In genomic region chr13:67500908-67501307, GRCm38 (mm10) we compare ENCODE assay signal across 12 mouse cellular contexts. TPM values are rescaled to one million over a fixed set of nuclear protein-coding genes. Genes with fewer than 3 reads are reported as not detected.
DNase-seq lines count a peak whose midpoint lies in the region; ATAC-seq and TF ChIP-seq lines count a peak whose summit lies in the region.
"Had no signal": no experiment of that assay in that cellular context is flagged by ENCODE, and none has a peak within 500 bp of the region (broad histone marks: within the 10 kb centered on the region; RNA-seq: fewer than 3 reads in every experiment).

No protein-coding gene starts in this region.

- peaks cover 8% of the 10 kb centered on the region for H3K4me1 ChIP-seq in heart, embryonic 13.5 days
- H3K4me1 ChIP-seq in megakaryocyte, embryonic 14.5 days = peaks cover 24% of the 10 kb centered on the region
- peaks cover 8% of the 10 kb centered on the region for H3K4me1 ChIP-seq in hindbrain, postnatal 0 days (ENCODE audit: insufficient read depth, low read length)
- peaks cover 6% of the 10 kb centered on the region for H3K4me1 ChIP-seq in neural tube, embryonic 14.5 days (ENCODE audit: control insufficient read depth, insufficient read depth, low read length)

- whole genome bisulfite sequencing in heart, embryonic 13.5 days = 74% methylated on average over 1 of the region's 1 CpGs
- 83% methylated on average over 1 of the region's 1 CpGs for WGBS in hindbrain, postnatal 0 days
- 73% methylated on average over 1 of the region's 1 CpGs for WGBS in neural tube, embryonic 14.5 days

- intact Hi-C loops in heart, postnatal 25 days (cut with DNase I) = loop anchor here (1.0 kb wide), 1 partner anchor 23 kb away; no protein-coding TSS in a partner anchor

- peak overlapping the region; percentile 77 for H3K4me2 ChIP-seq in heart, embryonic 13.5 days
- peak overlapping the region; percentile 90; the same call in 1 of the 2 replicates for H3K4me2 ChIP-seq in hindbrain, postnatal 0 days (ENCODE audit: low read depth, low read length)
- peak overlapping the region; percentile 77; the same call in 1 of the 2 replicates for H3K4me2 ChIP-seq in neural tube, embryonic 14.5 days (ENCODE audit: low read depth, low read length)

- ATAC-seq in heart, embryonic 13.5 days (ENCODE audit: extremely low read depth, insufficient number of reproducible peaks, low FRiP score, low TSS enrichment) = no peak
- no peak for ATAC-seq in megakaryocyte, adult 5-6 weeks (ENCODE audit: poor library complexity, severe bottlenecking)
- ATAC-seq in hindbrain, postnatal 0 days = 0 out of 2 replicates have a peak, but pooled peaks have one; percentile 11
- peak; percentile 11; the same call in 1 of the 2 replicates for ATAC-seq in neural tube, embryonic 14.5 days (ENCODE audit: low read depth)

- peaks cover 10% of the 10 kb centered on the region for H3K36me3 ChIP-seq in heart, embryonic 13.5 days
- H3K36me3 ChIP-seq in megakaryocyte, embryonic 14.5 days (replicated peaks; ENCODE audit: low read length) = peaks cover 12% of the 10 kb centered on the region
- no peaks in the 10 kb centered on the region for H3K36me3 ChIP-seq in hindbrain, postnatal 0 days (ENCODE audit: insufficient read depth, low read length)
- no peaks in the 10 kb centered on the region for H3K36me3 ChIP-seq in neural tube, embryonic 14.5 days (ENCODE audit: control insufficient read depth, insufficient read depth, low read length)

- H3K9me3 ChIP-seq in heart, embryonic 13.5 days = no peaks in the 10 kb centered on the region
- H3K9me3 ChIP-seq in megakaryocyte, embryonic 14.5 days = no peaks in the 10 kb centered on the region
- no peaks in the 10 kb centered on the region for H3K9me3 ChIP-seq in hindbrain, postnatal 0 days (ENCODE audit: low read length)
- H3K9me3 ChIP-seq in neural tube, embryonic 14.5 days (ENCODE audit: control insufficient read depth, low read length) = no peaks in the 10 kb centered on the region

- no peak overlapping the region for H3K27ac ChIP-seq in heart, embryonic 13.5 days (replicated peaks)
- no peak overlapping the region for H3K27ac ChIP-seq in hindbrain, postnatal 0 days
- no peak overlapping the region for H3K27ac ChIP-seq in neural tube, embryonic 14.5 days (ENCODE audit: low read depth, low read length)

- H3K9ac ChIP-seq in heart, embryonic 13.5 days = no peak overlapping the region
- H3K9ac ChIP-seq in hindbrain, postnatal 0 days (replicated peaks; ENCODE audit: low read length) = no peak overlapping the region
- H3K9ac ChIP-seq in neural tube, embryonic 14.5 days (replicated peaks; ENCODE audit: low read depth, low read length) = no peak overlapping the region

- H3K4me3 ChIP-seq in heart, embryonic 13.5 days = peak overlapping the region; percentile 89; the same call in 1 of the 2 replicates
- peak overlapping the region; percentile 91 for H3K4me3 ChIP-seq in megakaryocyte, embryonic 14.5 days (replicated peaks)
- peak overlapping the region; percentile 78; the same call in 1 of the 2 replicates for H3K4me3 ChIP-seq in hindbrain, postnatal 0 days (ENCODE audit: low read length)
- no peak overlapping the region for H3K4me3 ChIP-seq in neural tube, embryonic 14.5 days (ENCODE audit: low read depth, low read length)

- no peak for DNase-seq in heart, postnatal 25 days (ENCODE audit: low spot score)
- no peak for DNase-seq in hindbrain, postnatal 0 days (ENCODE audit: low spot score)
- no peak for DNase-seq in adrenal gland, postnatal 25 days
- DNase-seq in right cerebral cortex, postnatal 36 days (ENCODE audit: low spot score in 2 of 2) = no peak

- 0 out of 2 replicates have a peak, but pooled peaks cover 3% of the 10 kb centered on the region for H3K27me3 ChIP-seq in heart, embryonic 13.5 days (replicated peaks)
- no peaks in the 10 kb centered on the region for H3K27me3 ChIP-seq in megakaryocyte, embryonic 14.5 days (replicated peaks)
- no peaks in the 10 kb centered on the region for H3K27me3 ChIP-seq in hindbrain, postnatal 0 days (ENCODE audit: insufficient read depth, low read length)
- H3K27me3 ChIP-seq in neural tube, embryonic 14.5 days (ENCODE audit: control insufficient read depth, insufficient read depth, low read length) = no peaks in the 10 kb centered on the region

- no peak for TF ChIP-seq CTCF in hindbrain, postnatal 0 days (IDR thresholded peaks at IDR 0.05; ENCODE audit: low read depth)

RNA-seq across cellular contexts. Expression of gene Zfp58, which starts 0.6 kb away (rescaled TPM):
- 8.1 and 8.6 TPM in 2 replicates for polyA plus RNA-seq in heart, embryonic 13.5 days (2015; fragmentation: Nextera tagmentation; extraction: Ambion mirVana)
- total RNA-seq in heart, postnatal 25 days (2021) = 1 to 10 TPM; 3.8 to 4.6 TPM
- polyA plus RNA-seq in megakaryocyte, embryonic 14.5 days (2012; ENCODE audit: insufficient read depth, low replicate concordance) = not detected in 2 replicates
- total RNA-seq in megakaryocyte, adult 5-6 weeks (2015) = 6.5 and 8.7 TPM in 2 replicates
- total RNA-seq in megakaryocyte, adult 5-6 weeks (2017) = 7.2 and 11.0 TPM in 2 replicates
- 3.0 and 3.6 TPM in 2 replicates for total RNA-seq in hindbrain, postnatal 0 days (2014; rRNA removed)
- 3.7 and 4.4 TPM in 2 replicates for polyA plus RNA-seq in hindbrain, postnatal 0 days (2015; fragmentation: Nextera tagmentation; extraction: Ambion mirVana)
- polyA plus RNA-seq in neural tube, embryonic 14.5 days (2014; fragmentation: Nextera tagmentation; extraction: Ambion mirVana) = 11.0 and 12.6 TPM in 2 replicates
- 7.6 and 8.1 TPM in 2 replicates for total RNA-seq in adrenal gland, postnatal 25 days (2021)

RNA-seq across cellular contexts. Expression of gene Zfp874b, which starts 16.9 kb away (rescaled TPM):
- polyA plus RNA-seq in heart, embryonic 13.5 days (2015; fragmentation: Nextera tagmentation; extraction: Ambion mirVana) = 1.8 and 2.4 TPM in 2 replicates
- 10 to 100 TPM; 17.0 to 19.5 TPM for total RNA-seq in heart, postnatal 25 days (2021)
- not detected in 2 replicates for polyA plus RNA-seq in megakaryocyte, embryonic 14.5 days (2012; ENCODE audit: insufficient read depth, low replicate concordance)
- total RNA-seq in megakaryocyte, adult 5-6 weeks (2015) = 8.5 and 12.3 TPM in 2 replicates
- 7.5 and 9.0 TPM in 2 replicates for total RNA-seq in megakaryocyte, adult 5-6 weeks (2017)
- 9.7 and 12.7 TPM in 2 replicates for total RNA-seq in hindbrain, postnatal 0 days (2014; rRNA removed)
- polyA plus RNA-seq in hindbrain, postnatal 0 days (2015; fragmentation: Nextera tagmentation; extraction: Ambion mirVana) = 2.0 and 2.4 TPM in 2 replicates
- polyA plus RNA-seq in neural tube, embryonic 14.5 days (2014; fragmentation: Nextera tagmentation; extraction: Ambion mirVana) = 2.7 and 3.5 TPM in 2 replicates
- total RNA-seq in adrenal gland, postnatal 25 days (2021) = 15.9 and 18.7 TPM in 2 replicates

RNA-seq across cellular contexts. Expression of gene Gm26965, which starts 25.0 kb away (rescaled TPM):
- not detected in 2 replicates for polyA plus RNA-seq in heart, embryonic 13.5 days (2015; fragmentation: Nextera tagmentation; extraction: Ambion mirVana)
- total RNA-seq in heart, postnatal 25 days (2021) = not detected
- not detected in 2 replicates for polyA plus RNA-seq in megakaryocyte, embryonic 14.5 days (2012; ENCODE audit: insufficient read depth, low replicate concordance)
- 3.0 TPM in 1 of 2 replicates, not detected in the other for total RNA-seq in megakaryocyte, adult 5-6 weeks (2015)
- not detected in 2 replicates for total RNA-seq in megakaryocyte, adult 5-6 weeks (2017)
- total RNA-seq in hindbrain, postnatal 0 days (2014; rRNA removed) = not detected in 2 replicates
- 0.45 TPM in 1 of 2 replicates, not detected in the other for polyA plus RNA-seq in hindbrain, postnatal 0 days (2015; fragmentation: Nextera tagmentation; extraction: Ambion mirVana)
- polyA plus RNA-seq in neural tube, embryonic 14.5 days (2014; fragmentation: Nextera tagmentation; extraction: Ambion mirVana) = not detected in 2 replicates
- not detected in 2 replicates for total RNA-seq in adrenal gland, postnatal 25 days (2021)
- total RNA-seq: adrenal gland, postnatal 10 days; gastrocnemius, adult 18-20 months; heart, postnatal 4 days had no signal
- polyA plus RNA-seq: embryonic facial prominence, embryonic 11.5 days had no signal

RNA-seq across cellular contexts. Expression of gene Zfp87, which starts 25.1 kb away (rescaled TPM):
- polyA plus RNA-seq in heart, embryonic 13.5 days (2015; fragmentation: Nextera tagmentation; extraction: Ambion mirVana) = 13.3 and 15.4 TPM in 2 replicates
- total RNA-seq in heart, postnatal 25 days (2021) = 10 to 100 TPM in 1 of 2 experiments, 1 to 10 TPM in 1; 5.9 to 11.1 TPM
- polyA plus RNA-seq in megakaryocyte, embryonic 14.5 days (2012; ENCODE audit: insufficient read depth, low replicate concordance) = 0.17 TPM in 1 of 2 replicates, not detected in the other
- 26.3 and 38.3 TPM in 2 replicates for total RNA-seq in megakaryocyte, adult 5-6 weeks (2015)
- total RNA-seq in megakaryocyte, adult 5-6 weeks (2017) = 21.2 and 23.2 TPM in 2 replicates
- 22.8 and 23.4 TPM in 2 replicates for total RNA-seq in hindbrain, postnatal 0 days (2014; rRNA removed)
- polyA plus RNA-seq in hindbrain, postnatal 0 days (2015; fragmentation: Nextera tagmentation; extraction: Ambion mirVana) = 27.0 and 33.3 TPM in 2 replicates
- polyA plus RNA-seq in neural tube, embryonic 14.5 days (2014; fragmentation: Nextera tagmentation; extraction: Ambion mirVana) = 40.4 and 42.6 TPM in 2 replicates
- total RNA-seq in adrenal gland, postnatal 25 days (2021) = 18.0 and 19.8 TPM in 2 replicates

RNA-seq across cellular contexts. Expression of gene Zfp874a, which starts 49.5 kb away (rescaled TPM):
- 4.5 and 4.9 TPM in 2 replicates for polyA plus RNA-seq in heart, embryonic 13.5 days (2015; fragmentation: Nextera tagmentation; extraction: Ambion mirVana)
- total RNA-seq in heart, postnatal 25 days (2021) = 1 to 10 TPM; 7.1 to 7.8 TPM
- polyA plus RNA-seq in megakaryocyte, embryonic 14.5 days (2012; ENCODE audit: insufficient read depth, low replicate concordance) = 0.13 TPM in 1 of 2 replicates, not detected in the other
- 4.1 and 6.9 TPM in 2 replicates for total RNA-seq in megakaryocyte, adult 5-6 weeks (2015)
- 8.6 and 9.2 TPM in 2 replicates for total RNA-seq in megakaryocyte, adult 5-6 weeks (2017)
- 4.0 and 12.6 TPM in 2 replicates for total RNA-seq in hindbrain, postnatal 0 days (2014; rRNA removed)
- 3.5 and 3.9 TPM in 2 replicates for polyA plus RNA-seq in hindbrain, postnatal 0 days (2015; fragmentation: Nextera tagmentation; extraction: Ambion mirVana)
- polyA plus RNA-seq in neural tube, embryonic 14.5 days (2014; fragmentation: Nextera tagmentation; extraction: Ambion mirVana) = 5.3 and 7.6 TPM in 2 replicates
- total RNA-seq in adrenal gland, postnatal 25 days (2021) = 19.0 and 23.5 TPM in 2 replicates

Comparison
In these comparisons a context has a peak if more than half of its experiments do, and no peak if none do; other contexts are left out.
1. ATAC-seq: peak in hindbrain, postnatal 0 days (single experiment) and neural tube, embryonic 14.5 days (single experiment); none in heart, embryonic 13.5 days (single experiment) and megakaryocyte, adult 5-6 weeks (single experiment).
2. Peak in every context shown above with its lines, with median percentiles within 50 percentile points of each other: H3K4me2 ChIP-seq.